8 mouse cellular contexts compared by ENCODE assay signal in genomic region chr14:44858868-44859613, GRCm38 (mm10). TPM values are rescaled to one million over a fixed set of nuclear protein-coding genes. Genes with fewer than 3 reads are reported as not detected.
DNase-seq lines count a peak whose midpoint lies in the region; ATAC-seq and TF ChIP-seq lines count a peak whose summit lies in the region.

Gene Ptgdr (minus strand): TSS chr14:44859375.

- WGBS in forebrain, embryonic 14.5 days = 3% methylated on average over 32 of the region's 32 CpGs

- no peak for TF ChIP-seq CTCF in gastrocnemius, adult 2 months (IDR thresholded peaks at IDR 0.05)
- no peak for TF ChIP-seq CTCF in E14TG2a.4 (conservative IDR thresholded peaks at IDR 0.05; ENCODE audit: low read length)

- no peak within 1 kb of the TSS for H3K27ac ChIP-seq in gastrocnemius, adult 2 months
- H3K27ac ChIP-seq in forebrain, embryonic 14.5 days (ENCODE audit: low read depth, low read length) = no peak within 1 kb of the TSS

- ATAC-seq in forebrain, embryonic 14.5 days = no peak

- peaks cover 20% of the 10 kb centered on the region for H3K4me1 ChIP-seq in E14TG2a.4 (replicated peaks; ENCODE audit: low read depth, low read length)
- H3K4me1 ChIP-seq in forebrain, embryonic 14.5 days (ENCODE audit: control insufficient read depth, insufficient read depth, low read length) = no peaks in the 10 kb centered on the region
- peaks cover 27% of the 10 kb centered on the region for H3K4me1 ChIP-seq in megakaryocyte, embryonic 14.5 days

- H3K36me3 ChIP-seq in E14TG2a.4 (ENCODE audit: insufficient read depth, low read length) = no peaks in the 10 kb centered on the region
- H3K36me3 ChIP-seq in forebrain, embryonic 14.5 days (ENCODE audit: control insufficient read depth, insufficient read depth, low read length) = no peaks in the 10 kb centered on the region
- H3K36me3 ChIP-seq in megakaryocyte, embryonic 14.5 days (replicated peaks; ENCODE audit: low read length) = no peaks in the 10 kb centered on the region

- H3K9me3 ChIP-seq in E14TG2a.4 (ENCODE audit: low read length) = no peaks in the 10 kb centered on the region
- no peaks in the 10 kb centered on the region for H3K9me3 ChIP-seq in forebrain, embryonic 14.5 days (replicated peaks; ENCODE audit: control insufficient read depth, low read length)
- H3K9me3 ChIP-seq in megakaryocyte, embryonic 14.5 days = no peaks in the 10 kb centered on the region

- no peak within 1 kb of the TSS for H3K9ac ChIP-seq in forebrain, embryonic 14.5 days (ENCODE audit: low read length)

- H3K4me2 ChIP-seq in forebrain, embryonic 14.5 days (ENCODE audit: low read length) = peak within 1 kb of the TSS; percentile 44

- H3K4me3 ChIP-seq in gastrocnemius, adult 2 months = peak within 1 kb of the TSS; percentile 15; the same call in 1 of the 2 replicates
- H3K4me3 ChIP-seq in E14TG2a.4 (replicated peaks; ENCODE audit: low read length) = peak within 1 kb of the TSS; percentile 76
- peak within 1 kb of the TSS; percentile 20; the same call in 1 of the 2 replicates for H3K4me3 ChIP-seq in forebrain, embryonic 14.5 days (ENCODE audit: low read depth, low read length)
- peak within 1 kb of the TSS; percentile 18 for H3K4me3 ChIP-seq in megakaryocyte, embryonic 14.5 days (replicated peaks)

- intact Hi-C loops in gastrocnemius, adult 2 months (cut with DNase I) = no loop called here
- intact Hi-C loops in left cerebral cortex, postnatal 14 days (cut with DNase I) = no loop called here
- intact Hi-C loops in gastrocnemius, postnatal 36 days (cut with DNase I) = no loop called here

- H3K27me3 ChIP-seq in E14TG2a.4 (ENCODE audit: insufficient read depth, low read length) = peaks cover 41% of the 10 kb centered on the region
- peaks cover 17% of the 10 kb centered on the region for H3K27me3 ChIP-seq in forebrain, embryonic 14.5 days (replicated peaks; ENCODE audit: control insufficient read depth, insufficient read depth, low read length)
- peaks cover 28% of the 10 kb centered on the region for H3K27me3 ChIP-seq in megakaryocyte, embryonic 14.5 days (replicated peaks)

- no peak for DNase-seq in gastrocnemius, adult 2 months
- DNase-seq in gastrocnemius, adult 18-20 months (ENCODE audit: low spot score) = no peak
- DNase-seq in forebrain, embryonic 14.5 days (ENCODE audit: low spot score) = no peak
- DNase-seq in thymus, postnatal 0 days (ENCODE audit: low spot score) = no peak
- no peak for DNase-seq in left cerebral cortex, postnatal 14 days (ENCODE audit: low spot score in 2 of 2)
- no peak for DNase-seq in gastrocnemius, postnatal 36 days

RNA-seq across cellular contexts. Expression of gene Ptgdr, which starts in this region (rescaled TPM):
- not detected for total RNA-seq in gastrocnemius, adult 2 months (2021)
- total RNA-seq in gastrocnemius, adult 18-20 months (2021) = not detected
- 0.15 and 0.30 TPM in 2 replicates for polyA plus RNA-seq in forebrain, embryonic 14.5 days (2014; fragmentation: Nextera tagmentation; extraction: Ambion mirVana)
- polyA plus RNA-seq in megakaryocyte, embryonic 14.5 days (2012; ENCODE audit: insufficient read depth, low replicate concordance) = not detected in 2 replicates
- polyA plus RNA-seq in thymus, postnatal 0 days (2015; fragmentation: Nextera tagmentation; extraction: Ambion mirVana) = 0.04 and 0.12 TPM in 2 replicates
- under 1 TPM; 0.63 to 0.77 TPM for total RNA-seq in left cerebral cortex, postnatal 14 days (2021)
- total RNA-seq in gastrocnemius, postnatal 36 days (2021) = not detected

Comparison
In these comparisons a context has a peak if more than half of its experiments do, and no peak if none do; other contexts are left out.
1. H3K4me3 ChIP-seq: peak in every context shown above with its lines; median percentile 76 in E14TG2a.4; 20 in forebrain, embryonic 14.5 days; 18 in megakaryocyte, embryonic 14.5 days; 15 in gastrocnemius, adult 2 months.